Comparison of ENCODE assay signal across 8 mouse cellular contexts in the genomic region with DNA sequence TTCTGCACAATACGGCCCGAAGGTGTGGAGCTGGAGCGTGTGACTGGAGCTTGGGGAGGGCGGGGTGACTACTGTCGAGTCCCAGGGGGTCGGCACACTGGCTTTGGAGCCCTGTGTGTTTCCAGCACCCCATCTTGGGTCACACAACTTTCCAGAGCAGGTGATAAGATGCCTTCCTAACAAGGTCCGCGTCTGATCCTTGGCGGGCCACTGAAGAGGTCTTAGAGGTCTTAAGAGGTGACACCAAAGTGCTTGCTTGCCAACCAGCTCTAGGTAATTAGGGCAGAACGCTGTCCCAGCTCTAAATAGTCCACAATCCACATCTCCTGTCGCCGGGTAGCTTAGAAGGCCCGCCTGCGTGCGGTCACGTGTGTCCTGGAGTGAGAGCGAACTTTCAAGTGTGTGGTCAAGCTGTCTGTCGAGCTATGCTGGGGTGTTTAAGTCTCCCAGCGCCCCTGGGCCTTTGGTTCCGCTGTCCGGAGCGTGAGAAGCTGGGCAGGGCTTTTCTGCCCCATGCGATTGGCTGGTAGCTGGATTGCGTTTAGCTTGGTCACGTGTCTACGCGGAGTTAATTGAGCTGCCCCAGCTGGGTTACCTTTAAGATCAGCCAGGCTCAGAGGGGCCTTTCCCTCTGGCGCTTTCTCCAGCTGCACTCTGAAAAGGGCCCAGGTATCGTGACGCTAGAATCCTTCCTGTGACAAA. TPM values are rescaled to one million over a fixed set of nuclear protein-coding genes. Genes with fewer than 3 reads are reported as not detected.
DNase-seq lines count a peak whose midpoint lies in the region; ATAC-seq and TF ChIP-seq lines count a peak whose summit lies in the region.

No protein-coding gene starts in this region.

- peak overlapping the region; percentile 89 for H3K4me2 ChIP-seq in liver, postnatal 0 days (ENCODE audit: low read depth, low read length)
- peak overlapping the region; percentile 87 for H3K4me2 ChIP-seq in neural tube, embryonic 15.5 days

- peak; percentile 22 for DNase-seq in ES-E14 (ENCODE audit: low read depth, low spot score)
- peak; percentile 75 for DNase-seq in cerebellum, adult 9-10 months
- DNase-seq in heart, postnatal 4 days: peak; percentile 80
- DNase-seq in layer of hippocampus, adult 2 months (ENCODE audit: low spot score in 2 of 2): peak; percentile 61 to 64
- DNase-seq in liver, postnatal 0 days: peak; percentile 54
- no peak for DNase-seq in c-Kit-positive CD71-positive TER-119-positive erythroid progenitor cells, embryonic 14.5 days (ENCODE audit: low spot score)

- ATAC-seq in frontal cortex, adult (ENCODE audit: low TSS enrichment): peak; percentile 20
- peak; percentile 73 for ATAC-seq in liver, postnatal 0 days
- no peak for ATAC-seq in neural tube, embryonic 15.5 days (ENCODE audit: low FRiP score)

- H3K4me1 ChIP-seq in ES-E14 (ENCODE audit: control insufficient read depth in 2 of 2, insufficient read depth in 2 of 2, low read length in 2 of 2, poor library complexity in 1 of 2): peaks cover 0 to 4% of the 10 kb centered on the region in 2 experiments; a peak in 2 of 4 replicates
- H3K4me1 ChIP-seq in liver, postnatal 0 days (ENCODE audit: insufficient read depth): peaks cover 4% of the 10 kb centered on the region; the same call in 1 of the 2 replicates
- peaks cover 30% of the 10 kb centered on the region for H3K4me1 ChIP-seq in neural tube, embryonic 15.5 days

- H3K9ac ChIP-seq in ES-E14 (ENCODE audit: insufficient read depth, low read depth, low read length, poor library complexity, severe bottlenecking): no peak overlapping the region
- H3K9ac ChIP-seq in liver, postnatal 0 days (replicated peaks): 0 out of 2 replicates have a peak overlapping the region, but pooled peaks have one; percentile 18
- H3K9ac ChIP-seq in neural tube, embryonic 15.5 days (replicated peaks): peak overlapping the region; percentile 84

- peaks cover 31% of the 10 kb centered on the region for H3K27me3 ChIP-seq in liver, postnatal 0 days (ENCODE audit: insufficient read depth, low read length)
- no peaks in the 10 kb centered on the region for H3K27me3 ChIP-seq in neural tube, embryonic 15.5 days (replicated peaks)

- H3K9me3 ChIP-seq in ES-E14 (ENCODE audit: control insufficient read depth, insufficient read depth, low read depth, low read length): no peaks in the 10 kb centered on the region
- no peaks in the 10 kb centered on the region for H3K9me3 ChIP-seq in liver, postnatal 0 days (ENCODE audit: low read length)
- H3K9me3 ChIP-seq in neural tube, embryonic 15.5 days (replicated peaks): no peaks in the 10 kb centered on the region

- no peak for TF ChIP-seq EP300 in liver, postnatal 0 days (IDR thresholded peaks at IDR 0.05; ENCODE audit: low read depth)

- 3% methylated on average over 30 of the region's 30 CpGs for WGBS in liver, postnatal 0 days (ENCODE audit: insufficient replicate concordance)
- under 1% methylated on average over 30 of the region's 30 CpGs for WGBS in neural tube, embryonic 15.5 days

- TF ChIP-seq CTCF in layer of hippocampus, adult 2 months (conservative IDR thresholded peaks at IDR 0.05): no peak
- TF ChIP-seq CTCF in liver, postnatal 0 days (IDR thresholded peaks at IDR 0.05; ENCODE audit: low read depth): no peak

- in situ Hi-C loops in ES-E14 (cut with MboI; ENCODE audit: low sequenced_read_pairs in 2 of 2, unreplicated experiment in 2 of 2): no loop called here

- peak overlapping the region; percentile 73 to 92; a peak in 3 of 4 replicates for H3K4me3 ChIP-seq in ES-E14 (ENCODE audit: insufficient read depth in 1 of 2, low read depth in 1 of 2, low read length in 2 of 2, poor library complexity in 1 of 2, severe bottlenecking in 1 of 2)
- peak overlapping the region; percentile 86 for H3K4me3 ChIP-seq in layer of hippocampus, adult 2 months
- peak overlapping the region; percentile 52 for H3K4me3 ChIP-seq in liver, postnatal 0 days (ENCODE audit: low read depth, low read length)
- H3K4me3 ChIP-seq in neural tube, embryonic 15.5 days (replicated peaks): peak overlapping the region; percentile 91

- H3K36me3 ChIP-seq in ES-E14 (ENCODE audit: control insufficient read depth, insufficient read depth, low read length, poor library complexity, severe bottlenecking): no peaks in the 10 kb centered on the region
- H3K36me3 ChIP-seq in liver, postnatal 0 days (replicated peaks; ENCODE audit: insufficient read depth, low read length): no peaks in the 10 kb centered on the region
- no peaks in the 10 kb centered on the region for H3K36me3 ChIP-seq in neural tube, embryonic 15.5 days

- H3K27ac ChIP-seq in ES-E14 (ENCODE audit: insufficient read depth, low read depth, low read length, poor library complexity, severe bottlenecking): no peak overlapping the region
- peak overlapping the region; percentile 99 for H3K27ac ChIP-seq in layer of hippocampus, adult 2 months
- H3K27ac ChIP-seq in liver, postnatal 0 days (ENCODE audit: low read depth): peak overlapping the region; percentile 13; the same call in 1 of the 2 replicates
- peak overlapping the region; percentile 87 for H3K27ac ChIP-seq in neural tube, embryonic 15.5 days (replicated peaks)

TF ChIP-seq in ES-E14, 5 proteins besides CTCF, POLR2A, EP300 and RAD21:
- no peak for TF ChIP-seq CHD2 (IDR thresholded peaks at IDR 0.05; ENCODE audit: low read depth, low read length)

RNA-seq across cellular contexts. Expression of gene Vldlr, which starts 2.4 kb away (rescaled TPM):
- total RNA-seq in ES-E14 (2012; rRNA removed): 4.6 and 7.5 TPM in 2 replicates
- 100 to 1,000 TPM; 117 to 122 TPM for total RNA-seq in heart, postnatal 4 days (2021)
- 10 to 100 TPM; 47.5 to 50.8 TPM for total RNA-seq in layer of hippocampus, adult 2 months (2021)
- polyA plus RNA-seq in liver, postnatal 0 days (2015; fragmentation: Nextera tagmentation; extraction: Ambion mirVana): 0.96 and 1.2 TPM in 2 replicates
- 21.0 and 21.7 TPM in 2 replicates for polyA plus RNA-seq in neural tube, embryonic 15.5 days (2015; fragmentation: Nextera tagmentation; extraction: Ambion mirVana)
